Mouse (Mus musculus) liver, embryonic 15.5 days (tissue): ENCODE measurements at regions not wholly inside any gene's neighbourhood (a gene's known extent, or its start where the extent isn't known, plus 50 kb on each side); places are given as distances from the start of the nearest gene placed in this dataset.

Experiments
- ATAC-seq: fragments of 200-750 bp; cut with Nextera tagmentation; 2 replicates; pipeline ENCODE4 v1.8.0; 2017; ENCODE audit warnings: moderate number of reproducible peaks, mild to moderate bottlenecking, moderate library complexity; ENCODE audit not compliant: insufficient read depth
- H3K27ac ChIP-seq: fragments of 300-500 bp; sonication (generic); replicated peaks from 2 replicates; pipeline ENCODE4 v1.5.1; 2015; ENCODE audit warnings: mild to moderate bottlenecking, inconsistent platforms
- H3K27me3 ChIP-seq: fragments of 300-500 bp; sonication (generic); 2 replicates; pipeline ENCODE4 v1.6.1; 2015; ENCODE audit warnings: mild to moderate bottlenecking, inconsistent platforms
- H3K36me3 ChIP-seq: fragments of 300-500 bp; sonication (generic); replicated peaks from 2 replicates; pipeline ENCODE4 v1.6.1; 2015; ENCODE audit warnings: moderate library complexity, mild to moderate bottlenecking, inconsistent platforms
- H3K4me1 ChIP-seq: fragments of 300-500 bp; sonication (generic); replicated peaks from 2 replicates; pipeline ENCODE4 v1.6.1; 2015; ENCODE audit warnings: inconsistent platforms
- H3K4me2 ChIP-seq: fragments of 300-500 bp; sonication (generic); 2 replicates; pipeline ENCODE4 v1.6.1; 2015; ENCODE audit warnings: moderate library complexity, mild to moderate bottlenecking, inconsistent platforms
- H3K4me3 ChIP-seq: fragments of 300-500 bp; sonication (generic); replicated peaks from 2 replicates; pipeline ENCODE4 v1.5.1; 2015; ENCODE audit warnings: mild to moderate bottlenecking, inconsistent platforms
- H3K9ac ChIP-seq: fragments of 300-500 bp; sonication (generic); 2 replicates; pipeline ENCODE4 v1.6.1; 2015; ENCODE audit warnings: moderate library complexity, mild to moderate bottlenecking, inconsistent platforms
- H3K9me3 ChIP-seq: fragments of 300-500 bp; sonication (generic); replicated peaks from 2 replicates; pipeline ENCODE4 v1.6.1; 2016; ENCODE audit warnings: inconsistent platforms
- WGBS: fragments of 180-500 bp; shearing (Covaris S2); methylation state at CpG from one replicate; pipeline ENCODE4 v1.1.7; 2015; ENCODE audit warnings: mixed read lengths; ENCODE audit not compliant: insufficient replicate concordance; 5-methylcytosine and 5-hydroxymethylcytosine counted together

- H3K4me1 ChIP-seq = no peaks in the 10 kb centered on the region
- no peak overlapping the region for H3K9ac ChIP-seq
- ATAC-seq = no peak
- 42% methylated on average over 4 of the region's 4 CpGs for WGBS
- no peak overlapping the region for H3K4me3 ChIP-seq
- no peaks in the 10 kb centered on the region for H3K9me3 ChIP-seq
- H3K27ac ChIP-seq = no peak overlapping the region
- H3K27me3 ChIP-seq = no peaks in the 10 kb centered on the region
- no peak overlapping the region for H3K4me2 ChIP-seq
- no peaks in the 10 kb centered on the region for H3K36me3 ChIP-seq
Measured at GRCm38 (mm10) chr10:16438414-16438813, 1284.6 kb upstream of the Cited2 start.

GRCm38 (mm10) chr10:16440932-16441640 is 1281.9 kb upstream of the Cited2 start:
- Histone ChIP-seq H3K9me3 (no peaks in the 10 kb centered on the region), H3K36me3 (no peaks in the 10 kb centered on the region), H3K4me3 (no peak overlapping the region), H3K4me2 (no peak overlapping the region), H3K27me3 (no peaks in the 10 kb centered on the region), H3K27ac (no peak overlapping the region), H3K9ac (no peak overlapping the region), H3K4me1 (no peaks in the 10 kb centered on the region)
- no peak for ATAC-seq
- WGBS = 41% methylated on average over 3 of the region's 3 CpGs

- Histone ChIP-seq H3K27me3 (no peaks in the 10 kb centered on the region), H3K36me3 (no peaks in the 10 kb centered on the region), H3K9ac (no peak overlapping the region), H3K4me3 (no peak overlapping the region), H3K4me1 (no peaks in the 10 kb centered on the region), H3K9me3 (no peaks in the 10 kb centered on the region), H3K27ac (no peak overlapping the region), H3K4me2 (no peak overlapping the region)
- whole genome bisulfite sequencing = 44% methylated on average over 2 of the region's 2 CpGs
- no peak for ATAC-seq
Measured at GRCm38 (mm10) chr10:16441661-16442072, 1281.4 kb upstream of the Cited2 start.

- Histone ChIP-seq H3K4me1 (no peaks in the 10 kb centered on the region), H3K27ac (no peak overlapping the region), H3K36me3 (no peaks in the 10 kb centered on the region), H3K27me3 (no peaks in the 10 kb centered on the region), H3K4me3 (no peak overlapping the region), H3K9me3 (no peaks in the 10 kb centered on the region), H3K9ac (no peak overlapping the region), H3K4me2 (no peak overlapping the region)
- ATAC-seq = no peak
Measured at GRCm38 (mm10) chr10:16443901-16444300, 1279.1 kb upstream of the Cited2 start.

GRCm38 (mm10) chr10:16467935-16468334 is 1255.1 kb upstream of the Cited2 start:
- no peaks in the 10 kb centered on the region for H3K9me3 ChIP-seq
- H3K4me1 ChIP-seq = no peaks in the 10 kb centered on the region
- no peak overlapping the region for H3K4me2 ChIP-seq
- 69% methylated on average over 3 of the region's 3 CpGs for WGBS
- no peak overlapping the region for H3K9ac ChIP-seq
- no peak overlapping the region for H3K27ac ChIP-seq
- H3K27me3 ChIP-seq = no peaks in the 10 kb centered on the region
- H3K4me3 ChIP-seq = no peak overlapping the region
- H3K36me3 ChIP-seq = no peaks in the 10 kb centered on the region
- ATAC-seq = no peak

- ATAC-seq = no peak
- no peak overlapping the region for H3K27ac ChIP-seq
- no peaks in the 10 kb centered on the region for H3K27me3 ChIP-seq
- 31% methylated on average over 1 of the region's 1 CpGs for WGBS
- H3K4me1 ChIP-seq = no peaks in the 10 kb centered on the region
- H3K9me3 ChIP-seq = no peaks in the 10 kb centered on the region
- no peak overlapping the region for H3K4me3 ChIP-seq
- H3K4me2 ChIP-seq = no peak overlapping the region
- no peaks in the 10 kb centered on the region for H3K36me3 ChIP-seq
- H3K9ac ChIP-seq = no peak overlapping the region
Measured at GRCm38 (mm10) chr10:16469711-16470110, 1253.3 kb upstream of the Cited2 start.

GRCm38 (mm10) chr10:16473952-16474521 is 1249.0 kb upstream of the Cited2 start:
- H3K9ac ChIP-seq = no peak overlapping the region
- 48% methylated on average over 1 of the region's 1 CpGs for whole genome bisulfite sequencing
- no peak overlapping the region for H3K4me2 ChIP-seq
- H3K27me3 ChIP-seq = no peaks in the 10 kb centered on the region
- no peaks in the 10 kb centered on the region for H3K9me3 ChIP-seq
- H3K4me1 ChIP-seq = no peaks in the 10 kb centered on the region
- H3K27ac ChIP-seq = no peak overlapping the region
- H3K36me3 ChIP-seq = no peaks in the 10 kb centered on the region
- no peak for ATAC-seq
- H3K4me3 ChIP-seq = no peak overlapping the region

- H3K27me3 ChIP-seq = no peaks in the 10 kb centered on the region
- no peak overlapping the region for H3K4me3 ChIP-seq
- H3K9ac ChIP-seq = no peak overlapping the region
- H3K27ac ChIP-seq = no peak overlapping the region
- no peak for ATAC-seq
- H3K36me3 ChIP-seq = no peaks in the 10 kb centered on the region
- H3K4me1 ChIP-seq = no peaks in the 10 kb centered on the region
- 48% methylated on average over 1 of the region's 1 CpGs for WGBS
- no peak overlapping the region for H3K4me2 ChIP-seq
- no peaks in the 10 kb centered on the region for H3K9me3 ChIP-seq
Measured at GRCm38 (mm10) chr10:16498580-16498979, 1224.4 kb upstream of the Cited2 start.

- Histone ChIP-seq H3K4me3 (no peak overlapping the region), H3K27ac (no peak overlapping the region), H3K4me1 (no peaks in the 10 kb centered on the region), H3K9ac (no peak overlapping the region), H3K4me2 (no peak overlapping the region), H3K9me3 (no peaks in the 10 kb centered on the region), H3K36me3 (no peaks in the 10 kb centered on the region), H3K27me3 (no peaks in the 10 kb centered on the region)
- WGBS = 51% methylated on average over 2 of the region's 2 CpGs
- ATAC-seq = no peak
Measured at GRCm38 (mm10) chr10:16507681-16508080, 1215.3 kb upstream of the Cited2 start.

GRCm38 (mm10) chr10:16508161-16508560 is 1214.9 kb upstream of the Cited2 start:
- Histone ChIP-seq H3K4me2 (no peak overlapping the region), H3K27me3 (no peaks in the 10 kb centered on the region), H3K27ac (no peak overlapping the region), H3K4me1 (no peaks in the 10 kb centered on the region), H3K4me3 (no peak overlapping the region), H3K9ac (no peak overlapping the region), H3K36me3 (no peaks in the 10 kb centered on the region), H3K9me3 (no peaks in the 10 kb centered on the region)
- ATAC-seq = no peak
- WGBS = 58% methylated on average over 6 of the region's 6 CpGs

- WGBS = 48% methylated on average over 2 of the region's 2 CpGs
- Histone ChIP-seq H3K36me3 (no peaks in the 10 kb centered on the region), H3K4me1 (no peaks in the 10 kb centered on the region), H3K27ac (no peak overlapping the region), H3K9ac (no peak overlapping the region), H3K4me3 (no peak overlapping the region), H3K9me3 (no peaks in the 10 kb centered on the region), H3K4me2 (no peak overlapping the region), H3K27me3 (no peaks in the 10 kb centered on the region)
- no peak for ATAC-seq
Measured at GRCm38 (mm10) chr10:16514656-16515055, 1208.4 kb upstream of the Cited2 start.

GRCm38 (mm10) chr10:16521895-16522294 is 1201.1 kb upstream of the Cited2 start:
- ATAC-seq = no peak
- Histone ChIP-seq H3K36me3 (no peaks in the 10 kb centered on the region), H3K4me2 (no peak overlapping the region), H3K27ac (no peak overlapping the region), H3K9ac (no peak overlapping the region), H3K4me1 (no peaks in the 10 kb centered on the region), H3K27me3 (no peaks in the 10 kb centered on the region), H3K4me3 (no peak overlapping the region), H3K9me3 (no peaks in the 10 kb centered on the region)
